Comparison of ENCODE assay signal across 25 mouse cellular contexts in the genomic region with DNA sequence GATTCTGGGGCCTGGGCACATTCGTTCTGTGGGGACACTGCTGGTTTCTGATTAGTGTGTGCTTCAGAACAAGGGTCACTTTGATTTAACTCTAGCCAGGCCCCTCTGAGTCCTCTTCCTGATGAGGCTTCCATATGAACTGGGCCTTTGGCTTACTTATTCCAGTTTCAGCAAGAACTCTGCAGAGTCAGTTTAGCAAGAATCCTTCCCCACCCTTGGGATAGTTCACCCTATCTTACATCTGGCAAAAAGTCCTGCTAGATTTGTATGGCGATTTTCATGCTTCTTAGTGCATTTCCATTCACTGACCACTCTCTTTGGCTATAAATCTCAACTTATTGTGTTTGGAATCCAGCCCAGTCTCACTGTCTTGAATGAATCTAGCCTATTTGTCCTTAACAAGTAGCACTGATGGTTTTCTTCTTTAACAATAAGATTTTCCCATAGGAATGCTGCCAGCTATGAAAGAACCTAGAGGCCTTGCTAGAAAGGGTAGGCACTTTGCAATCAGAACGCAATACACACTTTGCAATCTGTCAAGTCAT.
DNase-seq lines count a peak whose midpoint lies in the region; ATAC-seq and TF ChIP-seq lines count a peak whose summit lies in the region.
"Had no signal": no experiment of that assay in that cellular context is flagged by ENCODE, and none has a peak within 500 bp of the region (broad histone marks: within the 10 kb centered on the region; RNA-seq: fewer than 3 reads in every experiment).

No protein-coding gene starts in this region.

- H3K4me2 ChIP-seq in lung, embryonic 15.5 days, result no peak overlapping the region
- H3K4me2 ChIP-seq: forebrain, embryonic 12.5 days; heart, embryonic 15.5 days; liver, embryonic 12.5 days; stomach, embryonic 15.5 days had no signal

- no peak for ATAC-seq in lung, embryonic 15.5 days (ENCODE audit: borderline replicate concordance, extremely low read depth, low FRiP score, low TSS enrichment)
- ATAC-seq: hindbrain, embryonic 16.5 days; intestine, postnatal 0 days; liver, embryonic 12.5 days; Patski had no signal

- no peaks in the 10 kb centered on the region for H3K4me1 ChIP-seq in kidney, adult 2 months (ENCODE audit: control insufficient read depth, insufficient read depth, low read length)
- H3K4me1 ChIP-seq in lung, embryonic 15.5 days, result 0 out of 2 replicates have a peak, but pooled peaks cover 3% of the 10 kb centered on the region
- H3K4me1 ChIP-seq: liver, embryonic 12.5 days; stomach, embryonic 15.5 days had no signal

- TF ChIP-seq POLR2A in kidney, adult 2 months (IDR thresholded peaks at IDR 0.05; ENCODE audit: low read depth, low read length), result no peak

- H3K9me3 ChIP-seq in lung, embryonic 15.5 days, result no peaks in the 10 kb centered on the region
- H3K9me3 ChIP-seq: forebrain, embryonic 12.5 days; heart, embryonic 15.5 days; liver, embryonic 12.5 days; midbrain, embryonic 10.5 days; stomach, embryonic 15.5 days had no signal

- H3K9ac ChIP-seq in lung, embryonic 15.5 days, result no peak overlapping the region
- H3K9ac ChIP-seq: forebrain, embryonic 12.5 days; heart, embryonic 15.5 days; liver, embryonic 12.5 days; stomach, embryonic 15.5 days had no signal

- H3K36me3 ChIP-seq in kidney, adult 2 months (ENCODE audit: control insufficient read depth, insufficient read depth, low read length), result no peaks in the 10 kb centered on the region
- H3K36me3 ChIP-seq in lung, embryonic 15.5 days, result no peaks in the 10 kb centered on the region
- H3K36me3 ChIP-seq: forebrain, embryonic 12.5 days; heart, embryonic 15.5 days; liver, embryonic 12.5 days; midbrain, embryonic 10.5 days; stomach, embryonic 15.5 days had no signal

- TF ChIP-seq CTCF in kidney, adult 2 months (conservative IDR thresholded peaks at IDR 0.05; ENCODE audit: insufficient read depth, insufficient read length, low read depth, low read length), result no peak

- DNase-seq in adrenal gland, adult 2 months, result peak; percentile 7
- DNase-seq in adrenal gland, adult 8-10 months, result no peak
- DNase-seq in kidney, adult 2 months, result peak; percentile 28
- no peak for DNase-seq in kidney, postnatal 4 days
- no peak for DNase-seq in lung, postnatal 10 days
- peak; percentile 79 for DNase-seq in MN1 (ENCODE audit: low spot score)
- no peak for DNase-seq in layer of hippocampus, postnatal 36 days
- DNase-seq: adrenal gland, postnatal 25 days; cerebellum, adult 18-20 months; cerebellum, postnatal 25 days; gastrocnemius, postnatal 14 days; heart, adult 2 months; heart, postnatal 4 days; lung, postnatal 36 days; retina, postnatal 1 day had no signal

- WGBS in kidney, adult 2 months, result 41% methylated on average over 3 of the region's 3 CpGs
- 43% methylated on average over 3 of the region's 3 CpGs for WGBS in lung, embryonic 15.5 days

- no peaks in the 10 kb centered on the region for H3K27me3 ChIP-seq in kidney, adult 2 months (replicated peaks; ENCODE audit: control insufficient read depth, insufficient read depth, low read length)
- H3K27me3 ChIP-seq in lung, embryonic 15.5 days, result no peaks in the 10 kb centered on the region
- H3K27me3 ChIP-seq: forebrain, embryonic 12.5 days; heart, embryonic 15.5 days; liver, embryonic 12.5 days; stomach, embryonic 15.5 days had no signal

- H3K27ac ChIP-seq in kidney, adult 2 months (ENCODE audit: insufficient read depth, low read depth, low read length), result no peak overlapping the region
- 0 out of 2 replicates have a peak overlapping the region, but pooled peaks have one; percentile 26 for H3K27ac ChIP-seq in lung, embryonic 15.5 days
- H3K27ac ChIP-seq: forebrain, embryonic 12.5 days; heart, adult 2 months; heart, embryonic 15.5 days; left cerebral cortex, adult 2 months; liver, embryonic 12.5 days; midbrain, embryonic 10.5 days; stomach, embryonic 15.5 days had no signal

- no peak overlapping the region for H3K4me3 ChIP-seq in kidney, adult 2 months (ENCODE audit: insufficient read depth, low read depth, low read length)
- no peak overlapping the region for H3K4me3 ChIP-seq in lung, embryonic 15.5 days
- H3K4me3 ChIP-seq: forebrain, embryonic 12.5 days; heart, adult 2 months; heart, embryonic 15.5 days; left cerebral cortex, adult 2 months; liver, embryonic 12.5 days; midbrain, embryonic 10.5 days; stomach, embryonic 15.5 days had no signal

Comparison
In these comparisons a context has a peak if more than half of its experiments do, and no peak if none do; other contexts are left out.
1. DNase-seq: peak in adrenal gland, adult 2 months (single experiment), kidney, adult 2 months (single experiment) and MN1 (single experiment); none in adrenal gland, adult 8-10 months (single experiment), kidney, postnatal 4 days (0 of 2), lung, postnatal 10 days (single experiment) and layer of hippocampus, postnatal 36 days (0 of 2).